ENCODE assay signal across 8 mouse cellular contexts in genomic region chr10:127290930-127291880, GRCm38 (mm10). TPM values are rescaled to one million over a fixed set of nuclear protein-coding genes. Genes with fewer than 3 reads are reported as not detected.
DNase-seq lines count a peak whose midpoint lies in the region; ATAC-seq and TF ChIP-seq lines count a peak whose summit lies in the region.

No protein-coding gene starts in this region.

- peaks cover 15% of the 10 kb centered on the region; the same call in 1 of the 2 replicates for H3K4me1 ChIP-seq in cerebellum, adult 2 months (ENCODE audit: control insufficient read depth, insufficient read depth, low read length)
- H3K4me1 ChIP-seq in kidney, embryonic 14.5 days (ENCODE audit: control insufficient read depth, insufficient read depth, low read length), result peaks cover 32% of the 10 kb centered on the region

- peak overlapping the region; percentile 65 for H3K9ac ChIP-seq in kidney, embryonic 14.5 days (ENCODE audit: low read depth, low read length)

- WGBS in cerebellum, adult 2 months, result 2% methylated on average over 19 of the region's 19 CpGs
- 3% methylated on average over 19 of the region's 19 CpGs for WGBS in kidney, embryonic 14.5 days

- peak overlapping the region; percentile 97 for H3K4me3 ChIP-seq in cerebellum, adult 2 months (replicated peaks; ENCODE audit: insufficient read depth, low read depth, low read length)
- H3K4me3 ChIP-seq in kidney, embryonic 14.5 days (ENCODE audit: low read length), result peak overlapping the region; percentile 62

- DNase-seq in ovary, postnatal 14 days (ENCODE audit: low spot score), result peak; percentile 39
- DNase-seq in ovary, adult 18-20 months (ENCODE audit: low spot score), result no peak
- DNase-seq in cerebellum, adult 2 months, result peak in 1 of 2 experiments; percentile 68
- peak; percentile 53 for DNase-seq in gastrocnemius, postnatal 14 days
- peak; percentile 78 for DNase-seq in lung, postnatal 10 days
- DNase-seq in spleen, adult 12 weeks (ENCODE audit: low spot score), result peak; percentile 70
- DNase-seq in layer of hippocampus, postnatal 25 days (ENCODE audit: extremely low spot score in 1 of 2, low spot score in 1 of 2), result no peak

- H3K27me3 ChIP-seq in cerebellum, adult 2 months (ENCODE audit: control insufficient read depth, insufficient read depth, low read length), result no peaks in the 10 kb centered on the region
- H3K27me3 ChIP-seq in kidney, embryonic 14.5 days (ENCODE audit: control insufficient read depth, insufficient read depth, low read length), result no peaks in the 10 kb centered on the region

- peak overlapping the region; percentile 90 for H3K4me2 ChIP-seq in kidney, embryonic 14.5 days (replicated peaks; ENCODE audit: low read depth, low read length)

- H3K27ac ChIP-seq in cerebellum, adult 2 months (ENCODE audit: insufficient read depth, low read length), result peak overlapping the region; percentile 25; the same call in 1 of the 2 replicates
- H3K27ac ChIP-seq in kidney, embryonic 14.5 days (ENCODE audit: low read depth, low read length), result peak overlapping the region; percentile 90

- intact Hi-C loops in gastrocnemius, postnatal 14 days (cut with DNase I; ENCODE audit: low total_unique reads), result no loop called here

- ATAC-seq in kidney, embryonic 14.5 days (ENCODE audit: low FRiP score, low TSS enrichment), result peak; percentile 37

- H3K9me3 ChIP-seq in kidney, embryonic 14.5 days (ENCODE audit: control insufficient read depth, low read length), result no peaks in the 10 kb centered on the region

- TF ChIP-seq CTCF in cerebellum, adult 2 months (IDR thresholded peaks at IDR 0.05; ENCODE audit: borderline replicate concordance, insufficient read depth, low read depth, low read length), result no peak

- no peak for TF ChIP-seq POLR2A in cerebellum, adult 2 months (IDR thresholded peaks at IDR 0.05; ENCODE audit: borderline replicate concordance, insufficient read depth, low read length)

- H3K36me3 ChIP-seq in kidney, embryonic 14.5 days (ENCODE audit: control insufficient read depth, insufficient read depth, low read length), result peaks cover 43% of the 10 kb centered on the region

RNA-seq across cellular contexts. Expression of gene Mbd6, which starts 2.4 kb away (rescaled TPM):
- polyA plus RNA-seq in cerebellum, adult 2 months (2012; rRNA removed), result 47.8 and 51.8 TPM in 2 replicates
- 10 to 100 TPM; 16.1 to 17.1 TPM for total RNA-seq in gastrocnemius, postnatal 14 days (2021)
- polyA plus RNA-seq in kidney, embryonic 14.5 days (2014; fragmentation: Nextera tagmentation; extraction: Ambion mirVana), result 16.2 and 22.3 TPM in 2 replicates
- total RNA-seq in layer of hippocampus, postnatal 25 days (2021), result 10 to 100 TPM; 31.8 to 53.9 TPM

RNA-seq across cellular contexts. Expression of gene Mars, which starts 20.4 kb away (rescaled TPM):
- 81.6 and 87.4 TPM in 2 replicates for polyA plus RNA-seq in cerebellum, adult 2 months (2012; rRNA removed)
- total RNA-seq in gastrocnemius, postnatal 14 days (2021), result 10 to 100 TPM; 50.3 to 56.0 TPM
- polyA plus RNA-seq in kidney, embryonic 14.5 days (2014; fragmentation: Nextera tagmentation; extraction: Ambion mirVana), result 93.9 and 146 TPM in 2 replicates
- total RNA-seq in layer of hippocampus, postnatal 25 days (2021), result 10 to 100 TPM; 57.1 to 59.4 TPM

RNA-seq across cellular contexts. Expression of gene Dctn2, which starts 25.0 kb away (rescaled TPM):
- 322 and 328 TPM in 2 replicates for polyA plus RNA-seq in cerebellum, adult 2 months (2012; rRNA removed)
- total RNA-seq in gastrocnemius, postnatal 14 days (2021), result 100 to 1,000 TPM in 1 of 2 experiments, 10 to 100 TPM in 1; 99.8 to 103 TPM
- 164 and 173 TPM in 2 replicates for polyA plus RNA-seq in kidney, embryonic 14.5 days (2014; fragmentation: Nextera tagmentation; extraction: Ambion mirVana)
- total RNA-seq in layer of hippocampus, postnatal 25 days (2021), result 100 to 1,000 TPM; 271 to 276 TPM

RNA-seq across cellular contexts. Expression of gene Kif5a, which starts 28.1 kb away (rescaled TPM):
- 377 and 378 TPM in 2 replicates for polyA plus RNA-seq in cerebellum, adult 2 months (2012; rRNA removed)
- under 1 TPM; 0.45 to 0.53 TPM for total RNA-seq in gastrocnemius, postnatal 14 days (2021)
- 0.37 and 0.57 TPM in 2 replicates for polyA plus RNA-seq in kidney, embryonic 14.5 days (2014; fragmentation: Nextera tagmentation; extraction: Ambion mirVana)
- 100 to 1,000 TPM; 712 to 736 TPM for total RNA-seq in layer of hippocampus, postnatal 25 days (2021)

RNA-seq across cellular contexts. Expression of gene Arhgap9, which starts 30.6 kb away (rescaled TPM):
- 0.87 and 0.97 TPM in 2 replicates for polyA plus RNA-seq in cerebellum, adult 2 months (2012; rRNA removed)
- 1 to 10 TPM; 1.3 to 2.1 TPM for total RNA-seq in gastrocnemius, postnatal 14 days (2021)
- 3.0 and 3.1 TPM in 2 replicates for polyA plus RNA-seq in kidney, embryonic 14.5 days (2014; fragmentation: Nextera tagmentation; extraction: Ambion mirVana)
- 1 to 10 TPM in 1 of 2 experiments, under 1 TPM in 1; 0.89 to 1.1 TPM for total RNA-seq in layer of hippocampus, postnatal 25 days (2021)

Comparison
In these comparisons a context has a peak if more than half of its experiments do, and no peak if none do; other contexts are left out.
1. DNase-seq: peak in ovary, postnatal 14 days (single experiment), gastrocnemius, postnatal 14 days (single experiment), lung, postnatal 10 days (single experiment) and spleen, adult 12 weeks (single experiment); none in ovary, adult 18-20 months (single experiment) and layer of hippocampus, postnatal 25 days (0 of 2).